Mouse (Mus musculus) Patski (cell line): Measurements from ENCODE around the gene Tbl2. TPM values are rescaled to one million over a fixed set of nuclear protein-coding genes. Genes with fewer than 3 reads are reported as not detected.

Experiments
- ATAC-seq: fragments of 100-300 bp; one replicate; pipeline ENCODE4 v1.8.0; 2021
- CTCF ChIA-PET: fragments of 350-600 bp; sonication (Branson Sonifier 250); formaldehyde crosslinking; loops from one replicate; lab custom pipeline; 2022; ENCODE audit warnings: inconsistent platforms; lab: Charles Lee
- POLR2A ChIA-PET: fragments of 350-600 bp; sonication (Branson Sonifier 250); formaldehyde crosslinking; loops from one replicate; lab custom pipeline; 2022; ENCODE audit warnings: antibody characterized with exemption, inconsistent platforms; lab: Charles Lee
- DNase-seq: peaks from one replicate; pipeline ENCODE4 v3.0.0-alpha.2; 2011; ENCODE audit warnings: low read depth, low spot score
- H3K27me3 ChIP-seq: fragments of 371-371 bp; one replicate; pipeline ENCODE4 v1.5.1; 2021
- CTCF ChIP-seq: fragments of 100-300 bp; IDR thresholded peaks from one replicate; pipeline ENCODE4 v1.5.1; 2021
- in situ Hi-C: fragments of 300-500 bp; cut with MboI; formaldehyde crosslinking; loops from 3 replicates; pipeline ENCODE4 v1.11.1; 2018; ENCODE audit warnings: low pct_unique_long_range_greater_than_20kb, mixed read lengths
- polyA plus RNA-seq: library from polyadenylated mRNA; unstranded; gene quantifications from one replicate; pipeline ENCODE4 v1.2.3, GENCODE M21; 2021

Gene Tbl2
- polyA plus RNA-seq, 1 experiment from 2014 or later: 12.3 TPM

- TF ChIP-seq CTCF: no peak
- DNase-seq (no peak), ATAC-seq (no peak)
- H3K27me3 ChIP-seq: peaks cover 12% of the 10 kb centered on the region
- ChIA-PET POLR2A (no interaction called here), CTCF (no interaction called here)
- in situ Hi-C loops: no loop called here
Measured at GRCm38 (mm10) chr5:135145955-135146354, 3.5 kb upstream of the Tbl2 start.

DNA sequence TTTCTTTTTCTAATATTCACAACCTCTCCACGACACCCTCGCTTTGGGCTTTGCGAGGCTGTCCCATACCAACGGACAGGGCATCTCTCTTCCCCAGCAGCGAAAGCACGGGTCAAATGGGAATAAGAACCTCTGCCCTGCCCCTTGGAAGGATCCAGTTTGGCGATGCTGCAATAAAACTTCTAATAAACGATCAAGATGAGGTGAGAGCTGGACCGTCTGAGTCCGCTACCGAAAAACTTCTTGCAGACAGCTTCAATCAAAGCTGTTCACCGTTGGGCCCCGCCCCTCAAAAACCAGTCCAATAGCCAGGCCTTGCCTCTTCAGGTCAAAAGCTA, 773 bp upstream of the Tbl2 start:
- ATAC-seq (no peak), DNase-seq (no peak)
- TF ChIP-seq CTCF: no peak
- H3K27me3 ChIP-seq: no peaks in the 10 kb centered on the region
- CTCF ChIA-PET: interaction anchor here (0.7 kb wide), 1 partner anchor 12 kb away, joined by 3 read pairs; no protein-coding TSS in a partner anchor
- in situ Hi-C loops: no loop called here
- POLR2A ChIA-PET: interaction anchor here (1.2 kb wide), 1 partner anchor 21 kb away, joined by 4 read pairs; no protein-coding TSS in a partner anchor

DNA sequence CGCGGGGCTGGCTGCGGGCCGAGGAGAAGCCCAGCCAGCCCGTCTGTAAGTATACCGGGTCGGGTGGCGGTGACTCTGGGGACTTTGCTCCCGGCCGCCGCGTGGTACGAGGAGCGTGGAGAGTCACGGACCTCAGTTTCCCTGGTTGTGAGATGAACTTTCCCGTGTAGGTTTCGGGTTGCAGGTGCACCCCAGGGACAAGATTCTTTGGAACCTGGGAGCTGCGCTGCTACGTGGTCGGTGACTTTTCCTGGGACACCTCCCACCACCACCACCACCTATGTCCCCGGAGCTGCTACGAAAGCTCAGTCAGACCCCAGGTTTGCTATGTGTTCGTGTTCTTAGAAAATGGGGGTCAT, 342 bp downstream of the Tbl2 start:
- CTCF ChIA-PET: no interaction called here
- no peaks in the 10 kb centered on the region for H3K27me3 ChIP-seq
- ATAC-seq (no peak), DNase-seq (no peak)
- POLR2A ChIA-PET: interaction anchor here (0.7 to 1.2 kb wide), 3 partner anchors 17 to 87 kb away, joined by 3 to 4 read pairs (median 3); no protein-coding TSS in a partner anchor
- in situ Hi-C loops: no loop called here
- TF ChIP-seq CTCF: no peak

DNA sequence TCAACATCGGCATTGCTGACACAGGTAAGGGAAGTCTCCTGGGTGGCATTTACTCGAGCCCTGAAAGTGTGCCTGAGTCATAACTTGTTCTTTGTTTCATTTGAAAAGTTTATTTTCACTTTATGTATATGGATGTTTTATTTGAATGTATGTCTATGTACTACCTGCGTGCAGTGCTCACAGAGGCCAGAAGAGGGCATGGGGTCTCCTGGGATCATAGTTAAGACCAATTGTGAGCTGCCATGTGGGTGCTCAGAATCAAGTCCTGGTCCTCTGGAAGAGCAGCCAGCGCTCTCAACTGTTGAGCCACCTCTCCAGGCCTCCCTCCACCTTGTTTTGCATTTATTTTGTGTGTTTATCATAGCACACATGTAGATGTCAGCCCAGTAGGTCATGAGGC, 7.0 kb downstream of the Tbl2 start:
- ChIA-PET POLR2A (no interaction called here), CTCF (no interaction called here)
- in situ Hi-C loops: no loop called here
- no peaks in the 10 kb centered on the region for H3K27me3 ChIP-seq
- TF ChIP-seq CTCF: no peak
- DNase-seq (no peak), ATAC-seq (no peak)

DNA sequence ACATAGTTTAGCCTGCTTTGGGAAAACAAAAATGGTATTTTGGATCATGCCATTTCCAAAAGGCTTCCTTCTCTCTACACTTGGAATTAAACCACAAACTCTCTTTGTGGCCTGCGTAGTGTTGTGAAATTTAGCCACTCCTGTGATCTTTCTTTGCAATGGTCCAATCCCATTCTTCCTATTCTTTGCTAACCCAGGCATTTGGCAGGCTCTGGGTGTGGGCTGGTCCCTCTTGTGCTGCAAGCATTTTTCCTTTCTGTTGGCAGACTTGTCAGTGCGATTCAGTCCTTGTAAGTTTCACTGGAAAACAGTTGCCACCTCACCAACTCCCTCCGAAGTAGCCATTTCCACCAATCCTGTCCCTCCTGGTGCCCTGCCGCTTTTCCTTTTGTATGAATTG, 11.8 kb downstream of the Tbl2 start:
- no peaks in the 10 kb centered on the region for H3K27me3 ChIP-seq
- ChIA-PET POLR2A (no interaction called here), CTCF (no interaction called here)
- no peak for TF ChIP-seq CTCF
- in situ Hi-C loops: loop anchor here (10.0 kb wide), 1 partner anchor 146 kb away; no protein-coding TSS in a partner anchor
- no peak for DNase-seq
- ATAC-seq: no peak

DNA sequence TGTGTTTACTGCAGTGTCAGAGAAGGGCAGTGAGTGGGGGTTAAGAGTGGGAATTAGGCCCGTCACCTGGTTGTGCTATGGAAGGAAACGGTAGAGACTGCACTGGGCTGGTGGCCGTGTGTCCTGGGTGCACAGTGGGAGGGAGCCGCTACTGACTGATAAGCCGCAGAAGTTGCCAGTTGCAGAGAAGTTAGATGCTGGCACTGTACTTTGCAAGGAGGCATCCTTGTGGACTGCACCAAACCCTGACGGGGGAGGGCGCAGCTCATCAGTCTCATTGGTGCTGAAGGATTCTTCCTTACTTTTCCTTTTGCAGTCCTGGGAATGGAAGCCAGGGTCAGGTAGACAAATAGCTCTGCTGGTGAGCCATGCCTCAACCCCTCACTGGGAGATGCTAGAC, 12.2 kb downstream of the Tbl2 start:
- no peak for ATAC-seq
- CTCF ChIA-PET: interaction anchor here (1.0 to 1.3 kb wide), 2 partner anchors 9 to 10 kb away, joined by 3 to 4 read pairs; no protein-coding TSS in a partner anchor
- in situ Hi-C loops: loop anchor here (10.0 kb wide), 1 partner anchor 147 kb away; no protein-coding TSS in a partner anchor
- TF ChIP-seq CTCF: no peak
- H3K27me3 ChIP-seq: no peaks in the 10 kb centered on the region
- POLR2A ChIA-PET: no interaction called here
- no peak for DNase-seq

- no peak for ATAC-seq
- CTCF ChIA-PET: interaction anchor here (1.0 to 1.3 kb wide), 4 partner anchors 9 to 29 kb away, joined by 3 to 4 read pairs (median 3); no protein-coding TSS in a partner anchor
- no peaks in the 10 kb centered on the region for H3K27me3 ChIP-seq
- POLR2A ChIA-PET: no interaction called here
- no peak for DNase-seq
- TF ChIP-seq CTCF: no peak
- in situ Hi-C loops: loop anchor here (10.0 kb wide), 1 partner anchor 148 kb away; no protein-coding TSS in a partner anchor
Measured at GRCm38 (mm10) chr5:135162361-135162760, 12.9 kb downstream of the Tbl2 start.

GRCm38 (mm10) chr5:135162821-135163220, 13.4 kb downstream of the Tbl2 start:
- in situ Hi-C loops: loop anchor here (10.0 kb wide), 1 partner anchor 148 kb away; no protein-coding TSS in a partner anchor
- H3K27me3 ChIP-seq: no peaks in the 10 kb centered on the region
- CTCF ChIA-PET: interaction anchor here (1.2 to 1.3 kb wide), 3 partner anchors 9 to 29 kb away, joined by 3 read pairs; no protein-coding TSS in a partner anchor
- DNase-seq: no peak
- ATAC-seq: no peak
- POLR2A ChIA-PET: no interaction called here
- no peak for TF ChIP-seq CTCF

- ATAC-seq (no peak), DNase-seq (no peak)
- no peak for TF ChIP-seq CTCF
- ChIA-PET POLR2A (interaction anchor here (1.1 kb wide), 1 partner anchor 17 kb away, joined by 3 read pairs; no protein-coding TSS in a partner anchor), CTCF (interaction anchor here (1.2 kb wide), 1 partner anchor 151 kb away, joined by 3 read pairs; no protein-coding TSS in a partner anchor)
- H3K27me3 ChIP-seq: no peaks in the 10 kb centered on the region
- in situ Hi-C loops: loop anchor here (10.0 kb wide), 1 partner anchor 152 kb away; no protein-coding TSS in a partner anchor
Measured at GRCm38 (mm10) chr5:135166909-135167308, 17.5 kb downstream of the Tbl2 start.

DNA sequence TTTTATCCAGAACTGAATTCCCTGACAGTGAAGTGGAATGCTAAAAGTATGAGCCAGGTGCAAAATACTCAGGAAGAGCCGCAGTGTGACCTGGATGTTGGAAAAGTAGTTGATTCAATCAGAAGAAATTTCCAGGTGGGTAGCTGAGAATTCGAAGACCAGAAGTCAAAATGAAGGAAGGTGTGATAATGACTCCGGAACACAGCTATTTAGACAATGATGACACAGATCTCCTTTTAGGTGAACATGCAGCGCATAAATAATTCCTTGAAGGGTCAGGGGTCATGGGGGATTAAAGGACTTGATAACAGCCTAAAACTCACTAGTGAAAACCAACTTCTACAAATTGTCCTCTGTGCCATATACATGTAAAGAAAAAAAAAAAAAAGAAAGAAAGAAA, 18.0 kb downstream of the Tbl2 start:
- in situ Hi-C loops: loop anchor here (10.0 kb wide), 1 partner anchor 153 kb away; no protein-coding TSS in a partner anchor
- no peak for ATAC-seq
- POLR2A ChIA-PET: interaction anchor here (1.1 kb wide), 1 partner anchor 18 kb away, joined by 3 read pairs; no protein-coding TSS in a partner anchor
- DNase-seq: no peak
- no peak for TF ChIP-seq CTCF
- CTCF ChIA-PET: interaction anchor here (1.2 kb wide), 1 partner anchor 152 kb away, joined by 3 read pairs; no protein-coding TSS in a partner anchor
- H3K27me3 ChIP-seq: no peaks in the 10 kb centered on the region
